Mouse (Mus musculus): ENCODE measurements around the gene Tmem239. TPM values are rescaled to one million over a fixed set of nuclear protein-coding genes. Genes with fewer than 3 reads are reported as not detected.
"Not testable (repeated sequence)": the region's sequence is repeated elsewhere in the genome, so short reads cannot be mapped to it uniquely, and the experiment has no call there.

Tmem239 gene
- not detected in 2 replicates for total RNA-seq (2021)
- long read RNA-seq, experiment 1 = 0 reads
- long read RNA-seq, experiment 2 = 0 reads

- DNase-seq = no peak
These were observed at the start of gene Tmem239 for GRCm38 (mm10) chr2:130406178-130406577. Gene Tmem239 (plus strand): TSS chr2:130406478.

- no peak for DNase-seq
These were observed 48.7 kb upstream of the Tmem239 start for GRCm38 (mm10) chr2:130357551-130357950.

GRCm38 (mm10) chr2:130358852-130359251, 47.4 kb upstream of the Tmem239 start:
- DNase-seq = no peak

- peak; percentile 85 for DNase-seq
These were observed 43.7 kb upstream of the Tmem239 start for GRCm38 (mm10) chr2:130362511-130363026.

- DNase-seq = no peak
These were observed 40.8 kb upstream of the Tmem239 start for GRCm38 (mm10) chr2:130365211-130366094.

- DNase-seq = no peak
These were observed 38.9 kb upstream of the Tmem239 start for GRCm38 (mm10) chr2:130367386-130367785.

GRCm38 (mm10) chr2:130373026-130373425, 33.3 kb upstream of the Tmem239 start:
- DNase-seq = not testable (repeated sequence)

GRCm38 (mm10) chr2:130374951-130375350, 31.3 kb upstream of the Tmem239 start:
- DNase-seq = no peak

GRCm38 (mm10) chr2:130383205-130383604, 23.1 kb upstream of the Tmem239 start:
- no peak for DNase-seq

- no peak for DNase-seq
These were observed 22.4 kb upstream of the Tmem239 start for GRCm38 (mm10) chr2:130383895-130384294.

GRCm38 (mm10) chr2:130386212-130386611, 20.1 kb upstream of the Tmem239 start:
- no peak for DNase-seq

- no peak for DNase-seq
These were observed 17.5 kb upstream of the Tmem239 start for GRCm38 (mm10) chr2:130388796-130389195.

- no peak for DNase-seq
These were observed 15.2 kb upstream of the Tmem239 start for GRCm38 (mm10) chr2:130390993-130391625.

- no peak for DNase-seq
These were observed 13.4 kb upstream of the Tmem239 start for GRCm38 (mm10) chr2:130392836-130393235.

- no peak for DNase-seq
These were observed 10.6 kb upstream of the Tmem239 start for GRCm38 (mm10) chr2:130395696-130396095.

- DNase-seq = peak; percentile 44
These were observed 8.9 kb upstream of the Tmem239 start, which contains the start of gene Cpxm1 for GRCm38 (mm10) chr2:130397186-130397985. Gene Cpxm1 (minus strand): TSS chr2:130397574.

GRCm38 (mm10) chr2:130398091-130398490, 8.2 kb upstream of the Tmem239 start:
- DNase-seq = peak; percentile 30

- no peak for DNase-seq
These were observed 6.2 kb upstream of the Tmem239 start for GRCm38 (mm10) chr2:130400046-130400445.

GRCm38 (mm10) chr2:130401891-130402290, 4.4 kb upstream of the Tmem239 start:
- no peak for DNase-seq

- no peak for DNase-seq
These were observed 1.3 kb upstream of the Tmem239 start, which contains the start of the genes Gm28372 and 1700020A23Rik for GRCm38 (mm10) chr2:130404939-130405338. Gene Gm28372 (plus strand): TSS chr2:130405239. Gene 1700020A23Rik (plus strand): TSS chr2:130405259.

GRCm38 (mm10) chr2:130408194-130408593, 1.9 kb downstream of the Tmem239 start:
- no peak for DNase-seq
